Mouse (Mus musculus): ENCODE results near the gene Fgfr2. TPM values are rescaled to one million over a fixed set of nuclear protein-coding genes. Genes with fewer than 3 reads are reported as not detected.
"Not testable (repeated sequence)": the region's sequence is repeated elsewhere in the genome, so short reads cannot be mapped to it uniquely, and the experiment has no call there.

The Fgfr2 gene
- total RNA-seq, 1 experiment from 2014 or later, result not detected

- ATAC-seq (replicated peaks in 1 of 2; ENCODE audit: insufficient read depth in 1 of 2, low FRiP score in 2 of 2, low TSS enrichment in 1 of 2, low read depth in 1 of 2, poor library complexity in 2 of 2, severe bottlenecking in 2 of 2), result no peak
Measured at GRCm38 (mm10) chr7:132555911-132556310, 567.2 kb downstream of the Fgfr2 start.

- no peak for ATAC-seq (replicated peaks in 1 of 2; ENCODE audit: insufficient read depth in 1 of 2, low FRiP score in 2 of 2, low TSS enrichment in 1 of 2, low read depth in 1 of 2, poor library complexity in 2 of 2, severe bottlenecking in 2 of 2)
Measured at GRCm38 (mm10) chr7:132554091-132554490, 569.1 kb downstream of the Fgfr2 start.

- peak; percentile 94 to 95 for ATAC-seq (replicated peaks in 1 of 2; ENCODE audit: insufficient read depth in 1 of 2, low FRiP score in 2 of 2, low TSS enrichment in 1 of 2, low read depth in 1 of 2, poor library complexity in 2 of 2, severe bottlenecking in 2 of 2)
Measured at GRCm38 (mm10) chr7:132551351-132552126, 571.6 kb downstream of the Fgfr2 start.

GRCm38 (mm10) chr7:132547126-132547525 lies 576.0 kb downstream of the Fgfr2 start:
- no peak for ATAC-seq (replicated peaks in 1 of 2; ENCODE audit: insufficient read depth in 1 of 2, low FRiP score in 2 of 2, low TSS enrichment in 1 of 2, low read depth in 1 of 2, poor library complexity in 2 of 2, severe bottlenecking in 2 of 2)

- no peak for ATAC-seq (replicated peaks in 1 of 2; ENCODE audit: insufficient read depth in 1 of 2, low FRiP score in 2 of 2, low TSS enrichment in 1 of 2, low read depth in 1 of 2, poor library complexity in 2 of 2, severe bottlenecking in 2 of 2)
Measured at GRCm38 (mm10) chr7:132542427-132542826, 580.7 kb downstream of the Fgfr2 start.

GRCm38 (mm10) chr7:132541566-132541965 lies 581.6 kb downstream of the Fgfr2 start:
- ATAC-seq (replicated peaks in 1 of 2; ENCODE audit: insufficient read depth in 1 of 2, low FRiP score in 2 of 2, low TSS enrichment in 1 of 2, low read depth in 1 of 2, poor library complexity in 2 of 2, severe bottlenecking in 2 of 2), result peak; percentile 69; a peak in 2 of 4 replicates

- no peak for ATAC-seq (replicated peaks in 1 of 2; ENCODE audit: insufficient read depth in 1 of 2, low FRiP score in 2 of 2, low TSS enrichment in 1 of 2, low read depth in 1 of 2, poor library complexity in 2 of 2, severe bottlenecking in 2 of 2)
Measured at GRCm38 (mm10) chr7:132540597-132540996, 582.6 kb downstream of the Fgfr2 start.

GRCm38 (mm10) chr7:132529206-132529605 lies 593.9 kb downstream of the Fgfr2 start:
- no peak for ATAC-seq (replicated peaks in 1 of 2; ENCODE audit: insufficient read depth in 1 of 2, low FRiP score in 2 of 2, low TSS enrichment in 1 of 2, low read depth in 1 of 2, poor library complexity in 2 of 2, severe bottlenecking in 2 of 2)

GRCm38 (mm10) chr7:132513419-132513982 lies 609.6 kb downstream of the Fgfr2 start:
- no peak for ATAC-seq (replicated peaks in 1 of 2; ENCODE audit: insufficient read depth in 1 of 2, low FRiP score in 2 of 2, low TSS enrichment in 1 of 2, low read depth in 1 of 2, poor library complexity in 2 of 2, severe bottlenecking in 2 of 2)

- no peak for ATAC-seq (replicated peaks in 1 of 2; ENCODE audit: insufficient read depth in 1 of 2, low FRiP score in 2 of 2, low TSS enrichment in 1 of 2, low read depth in 1 of 2, poor library complexity in 2 of 2, severe bottlenecking in 2 of 2)
Measured at GRCm38 (mm10) chr7:132509110-132509509, 614.0 kb downstream of the Fgfr2 start.

- peak in 1 of 2 experiments; percentile 44; a peak in 2 of 4 replicates for ATAC-seq (replicated peaks in 1 of 2; ENCODE audit: insufficient read depth in 1 of 2, low FRiP score in 2 of 2, low TSS enrichment in 1 of 2, low read depth in 1 of 2, poor library complexity in 2 of 2, severe bottlenecking in 2 of 2)
Measured at GRCm38 (mm10) chr7:132507361-132507760, 615.8 kb downstream of the Fgfr2 start.

GRCm38 (mm10) chr7:132506226-132506625 lies 616.9 kb downstream of the Fgfr2 start:
- ATAC-seq (replicated peaks in 1 of 2; ENCODE audit: insufficient read depth in 1 of 2, low FRiP score in 2 of 2, low TSS enrichment in 1 of 2, low read depth in 1 of 2, poor library complexity in 2 of 2, severe bottlenecking in 2 of 2), result no peak

GRCm38 (mm10) chr7:132502445-132502844 lies 620.7 kb downstream of the Fgfr2 start:
- not testable (repeated sequence) for ATAC-seq (replicated peaks in 1 of 2; ENCODE audit: insufficient read depth in 1 of 2, low FRiP score in 2 of 2, low TSS enrichment in 1 of 2, low read depth in 1 of 2, poor library complexity in 2 of 2, severe bottlenecking in 2 of 2)

- no peak for ATAC-seq (replicated peaks in 1 of 2; ENCODE audit: insufficient read depth in 1 of 2, low FRiP score in 2 of 2, low TSS enrichment in 1 of 2, low read depth in 1 of 2, poor library complexity in 2 of 2, severe bottlenecking in 2 of 2)
Measured at GRCm38 (mm10) chr7:132497142-132497541, 626.0 kb downstream of the Fgfr2 start.

GRCm38 (mm10) chr7:132494263-132494662 lies 628.9 kb downstream of the Fgfr2 start:
- ATAC-seq (replicated peaks in 1 of 2; ENCODE audit: insufficient read depth in 1 of 2, low FRiP score in 2 of 2, low TSS enrichment in 1 of 2, low read depth in 1 of 2, poor library complexity in 2 of 2, severe bottlenecking in 2 of 2), result peak; percentile 34 to 43; a peak in 2 of 4 replicates

GRCm38 (mm10) chr7:132493632-132494031 lies 629.5 kb downstream of the Fgfr2 start:
- peak in 1 of 2 experiments; percentile 22; a peak in 1 of 4 replicates for ATAC-seq (replicated peaks in 1 of 2; ENCODE audit: insufficient read depth in 1 of 2, low FRiP score in 2 of 2, low TSS enrichment in 1 of 2, low read depth in 1 of 2, poor library complexity in 2 of 2, severe bottlenecking in 2 of 2)

- no peak for ATAC-seq (replicated peaks in 1 of 2; ENCODE audit: insufficient read depth in 1 of 2, low FRiP score in 2 of 2, low TSS enrichment in 1 of 2, low read depth in 1 of 2, poor library complexity in 2 of 2, severe bottlenecking in 2 of 2)
Measured at GRCm38 (mm10) chr7:132491902-132492301, 631.2 kb downstream of the Fgfr2 start.

GRCm38 (mm10) chr7:132487361-132487760 lies 635.8 kb downstream of the Fgfr2 start:
- no peak for ATAC-seq (replicated peaks in 1 of 2; ENCODE audit: insufficient read depth in 1 of 2, low FRiP score in 2 of 2, low TSS enrichment in 1 of 2, low read depth in 1 of 2, poor library complexity in 2 of 2, severe bottlenecking in 2 of 2)

Data from hematopoietic stem cell, adult 5-6 weeks (primary cell).